Mouse (Mus musculus): ENCODE data around the gene Gm28308. TPM values are rescaled to one million over a fixed set of nuclear protein-coding genes. Genes with fewer than 3 reads are reported as not detected.

Gene Gm28308
- polyA plus RNA-seq, 1 experiment from 2014 or later = not detected

DNA sequence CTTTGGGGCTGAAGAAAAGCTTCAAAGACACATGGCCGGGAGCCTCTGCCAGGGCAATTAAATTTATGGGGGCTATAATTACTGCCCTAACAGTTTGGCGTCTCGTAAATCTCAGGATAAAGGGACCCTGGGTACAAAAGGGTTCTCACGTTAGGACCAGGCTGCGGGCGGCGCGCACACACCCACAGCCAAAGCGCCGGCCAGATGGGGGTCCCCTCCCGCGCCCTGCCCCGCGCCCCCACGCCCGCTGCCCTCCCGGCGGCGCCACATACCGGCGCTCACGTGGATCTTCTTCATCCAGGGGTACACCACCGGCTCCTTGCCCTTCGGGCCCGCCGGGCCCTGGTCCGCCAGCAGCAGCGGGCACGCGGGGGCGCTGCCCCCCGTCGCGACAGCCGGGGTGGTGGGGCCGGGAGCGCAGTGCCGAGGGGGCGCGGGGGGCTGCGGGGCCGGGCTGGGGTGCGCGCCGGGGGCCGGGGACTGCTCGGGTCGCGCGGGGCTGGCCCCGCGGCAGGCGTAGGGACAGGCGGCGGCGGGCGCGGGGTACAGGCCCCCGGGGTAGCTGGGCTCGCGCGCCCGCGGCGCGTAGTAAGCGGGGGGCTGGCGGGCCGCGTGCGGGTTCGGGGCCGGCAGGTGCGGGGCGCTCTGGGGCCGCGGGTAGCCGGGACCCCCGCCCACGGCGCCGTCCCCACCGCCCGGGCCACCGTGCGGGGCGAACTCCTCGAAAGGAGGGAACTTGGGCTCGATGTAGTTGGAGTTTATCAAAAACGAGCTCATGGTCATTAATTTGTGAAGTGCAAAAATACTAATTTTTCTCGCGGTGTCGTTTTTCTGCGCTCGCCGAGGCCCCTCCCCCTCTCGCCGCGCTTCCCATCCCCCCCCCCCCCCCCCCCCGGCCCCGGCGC lies 22.0 kb downstream of the Gm28308 start, which contains the start of gene Hoxa4:
Gene Hoxa4, minus strand, starts transcription at position 848 of the 905 bp plus-strand sequence.
- Histone ChIP-seq H3K9me3 (ENCODE audit: low read length) (no peaks in the 10 kb centered on the region), H3K9ac (replicated peaks) (peak within 1 kb of the TSS; percentile 58), H3K27ac (ENCODE audit: low read depth) (peak within 1 kb of the TSS; percentile 31), H3K4me2 (ENCODE audit: low read depth, low read length) (peak within 1 kb of the TSS; percentile 73), H3K27me3 (ENCODE audit: insufficient read depth, low read length) (peaks cover 74% of the 10 kb centered on the region), H3K4me3 (ENCODE audit: low read depth, low read length) (peak within 1 kb of the TSS; percentile 55), H3K36me3 (replicated peaks; ENCODE audit: insufficient read depth, low read length) (no peaks in the 10 kb centered on the region), H3K4me1 (ENCODE audit: insufficient read depth) (peaks cover 9% of the 10 kb centered on the region)
- no peak for TF ChIP-seq EP300 (IDR thresholded peaks at IDR 0.05; ENCODE audit: low read depth)
- TF ChIP-seq CTCF (IDR thresholded peaks at IDR 0.05; ENCODE audit: low read depth) = no peak
- WGBS (ENCODE audit: insufficient replicate concordance) = 4% methylated on average over 60 of the region's 102 CpGs
- no peak for DNase-seq
- ATAC-seq = peak; percentile 21; the same call in 1 of the 2 replicates

DNA sequence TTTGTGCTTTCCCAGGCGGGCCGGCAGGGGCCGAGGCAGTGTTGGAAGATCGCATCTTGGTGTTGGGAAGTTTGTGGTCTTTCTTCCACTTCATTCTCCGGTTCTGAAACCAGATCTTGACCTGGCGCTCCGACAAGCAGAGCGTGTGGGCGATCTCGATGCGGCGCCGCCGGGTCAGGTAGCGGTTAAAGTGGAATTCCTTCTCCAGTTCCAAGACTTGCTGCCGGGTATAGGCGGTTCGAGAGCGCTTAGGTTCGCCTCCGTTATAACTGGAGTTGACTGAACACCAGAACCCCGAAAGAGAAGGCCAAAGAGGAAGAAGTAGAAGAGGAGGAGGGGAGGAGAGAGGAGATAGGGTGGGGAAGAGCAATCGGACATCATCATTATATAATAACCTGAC lies 22.7 kb downstream of the Gm28308 start:
- peaks cover 76% of the 10 kb centered on the region for H3K27me3 ChIP-seq (ENCODE audit: insufficient read depth, low read length)

DNA sequence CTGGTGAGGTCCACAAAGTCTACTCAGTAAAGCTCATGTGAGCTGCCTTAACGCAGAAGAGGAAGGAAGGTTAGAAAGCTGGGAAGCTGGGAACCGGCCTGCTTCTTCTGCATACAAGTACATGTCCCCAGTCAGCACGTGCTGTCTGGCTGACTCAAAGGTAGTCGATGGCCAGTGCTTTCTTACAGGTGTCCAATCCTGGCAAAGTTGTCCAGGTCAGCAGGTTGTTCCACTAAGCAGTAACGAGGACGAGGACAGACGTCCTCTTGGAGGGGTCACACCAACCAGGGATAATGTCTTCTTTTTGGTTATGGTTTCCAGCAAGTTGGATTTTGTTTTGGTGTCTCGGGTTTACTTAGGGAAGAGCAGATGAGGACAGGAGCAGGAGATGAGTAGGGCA lies 23.2 kb downstream of the Gm28308 start:
- Histone ChIP-seq H3K4me2 (ENCODE audit: low read depth, low read length) (peak overlapping the region; percentile 73; the same call in 1 of the 2 replicates), H3K27ac (ENCODE audit: low read depth) (no peak overlapping the region), H3K9ac (replicated peaks) (no peak overlapping the region), H3K27me3 (ENCODE audit: insufficient read depth, low read length) (peaks cover 77% of the 10 kb centered on the region), H3K36me3 (replicated peaks; ENCODE audit: insufficient read depth, low read length) (no peaks in the 10 kb centered on the region), H3K4me3 (ENCODE audit: low read depth, low read length) (no peak overlapping the region), H3K4me1 (ENCODE audit: insufficient read depth) (peaks cover 9% of the 10 kb centered on the region), H3K9me3 (ENCODE audit: low read length) (no peaks in the 10 kb centered on the region)
- TF ChIP-seq EP300 (IDR thresholded peaks at IDR 0.05; ENCODE audit: low read depth) (no peak), CTCF (IDR thresholded peaks at IDR 0.05; ENCODE audit: low read depth) (no peak)
- ATAC-seq (no peak), DNase-seq (no peak)
- WGBS (ENCODE audit: insufficient replicate concordance) = 46% methylated on average over 8 of the region's 8 CpGs

More for the DNA sequence above, 22.7 kb downstream of the Gm28308 start:
- H3K9ac ChIP-seq (replicated peaks) = no peak overlapping the region
- peak overlapping the region; percentile 55; the same call in 1 of the 2 replicates for H3K4me3 ChIP-seq (ENCODE audit: low read depth, low read length)
- H3K4me1 ChIP-seq (ENCODE audit: insufficient read depth) = peaks cover 9% of the 10 kb centered on the region
- no peaks in the 10 kb centered on the region for H3K36me3 ChIP-seq (replicated peaks; ENCODE audit: insufficient read depth, low read length)
- TF ChIP-seq EP300 (IDR thresholded peaks at IDR 0.05; ENCODE audit: low read depth) (no peak), CTCF (IDR thresholded peaks at IDR 0.05; ENCODE audit: low read depth) (no peak)
- DNase-seq (no peak), ATAC-seq (no peak)
- peak overlapping the region; percentile 73 for H3K4me2 ChIP-seq (ENCODE audit: low read depth, low read length)
- WGBS (ENCODE audit: insufficient replicate concordance) = 38% methylated on average over 23 of the region's 23 CpGs
- H3K9me3 ChIP-seq (ENCODE audit: low read length) = no peaks in the 10 kb centered on the region
- no peak overlapping the region for H3K27ac ChIP-seq (ENCODE audit: low read depth)

DNA sequence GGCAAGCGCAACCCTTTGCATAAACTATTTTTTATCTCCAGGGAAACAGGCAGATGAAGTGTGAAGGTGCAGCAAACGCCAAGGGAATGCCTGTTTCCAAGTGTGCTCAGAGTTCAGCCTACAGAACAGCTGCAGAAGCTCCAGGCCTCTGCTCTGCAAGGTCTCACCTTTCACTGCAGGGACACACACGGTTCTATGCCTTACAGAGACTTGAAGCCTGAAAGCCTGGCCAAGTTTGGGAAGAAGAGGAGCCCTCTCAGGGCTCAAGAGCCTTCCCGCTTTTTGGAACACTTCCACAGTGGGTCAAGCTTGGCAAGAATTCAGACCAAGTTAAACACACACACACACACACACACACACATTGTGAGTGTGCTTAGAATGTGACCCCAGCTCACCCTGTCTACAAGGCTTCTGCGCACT lies 24.0 kb downstream of the Gm28308 start:
- ATAC-seq = no peak
- Histone ChIP-seq H3K9ac (replicated peaks) (no peak overlapping the region), H3K4me2 (ENCODE audit: low read depth, low read length) (no peak overlapping the region), H3K27ac (ENCODE audit: low read depth) (no peak overlapping the region), H3K36me3 (replicated peaks; ENCODE audit: insufficient read depth, low read length) (no peaks in the 10 kb centered on the region), H3K27me3 (ENCODE audit: insufficient read depth, low read length) (peaks cover 80% of the 10 kb centered on the region), H3K4me3 (ENCODE audit: low read depth, low read length) (no peak overlapping the region), H3K4me1 (ENCODE audit: insufficient read depth) (peaks cover 9% of the 10 kb centered on the region), H3K9me3 (ENCODE audit: low read length) (no peaks in the 10 kb centered on the region)
- WGBS (ENCODE audit: insufficient replicate concordance) = 45% methylated on average over 5 of the region's 5 CpGs
- TF ChIP-seq CTCF (IDR thresholded peaks at IDR 0.05; ENCODE audit: low read depth) (no peak), EP300 (IDR thresholded peaks at IDR 0.05; ENCODE audit: low read depth) (no peak)
- no peak for DNase-seq

DNA sequence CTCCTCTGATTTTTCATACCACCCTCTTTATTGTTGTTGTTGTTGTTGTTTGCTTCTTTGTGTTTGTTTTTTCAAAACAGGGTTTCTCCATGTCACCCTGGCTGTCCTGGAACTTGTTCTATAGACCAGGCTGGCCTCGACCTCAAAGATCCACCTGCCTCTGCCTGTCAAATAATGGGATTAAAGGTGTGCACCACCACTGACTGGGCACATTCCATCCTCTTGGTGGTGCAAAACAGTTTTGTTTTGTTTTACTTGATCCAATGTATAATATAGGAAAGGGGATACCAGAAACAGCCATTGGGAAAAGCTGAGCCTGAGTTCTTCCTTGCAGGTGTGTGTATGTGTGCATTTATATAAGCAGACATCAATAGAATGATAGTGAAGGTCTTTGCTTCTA lies 26.6 kb downstream of the Gm28308 start:
- DNase-seq (no peak), ATAC-seq (no peak)
- TF ChIP-seq CTCF (IDR thresholded peaks at IDR 0.05; ENCODE audit: low read depth) (no peak), EP300 (IDR thresholded peaks at IDR 0.05; ENCODE audit: low read depth) (no peak)
- Histone ChIP-seq H3K4me2 (ENCODE audit: low read depth, low read length) (no peak overlapping the region), H3K9me3 (ENCODE audit: low read length) (no peaks in the 10 kb centered on the region), H3K27ac (ENCODE audit: low read depth) (no peak overlapping the region), H3K36me3 (replicated peaks; ENCODE audit: insufficient read depth, low read length) (no peaks in the 10 kb centered on the region), H3K27me3 (ENCODE audit: insufficient read depth, low read length) (peaks cover 66% of the 10 kb centered on the region), H3K9ac (replicated peaks) (no peak overlapping the region), H3K4me3 (ENCODE audit: low read depth, low read length) (no peak overlapping the region), H3K4me1 (ENCODE audit: insufficient read depth) (peaks cover 8% of the 10 kb centered on the region; the same call in 1 of the 2 replicates)
- WGBS (ENCODE audit: insufficient replicate concordance) = 46% methylated on average over 1 of the region's 1 CpGs

DNA sequence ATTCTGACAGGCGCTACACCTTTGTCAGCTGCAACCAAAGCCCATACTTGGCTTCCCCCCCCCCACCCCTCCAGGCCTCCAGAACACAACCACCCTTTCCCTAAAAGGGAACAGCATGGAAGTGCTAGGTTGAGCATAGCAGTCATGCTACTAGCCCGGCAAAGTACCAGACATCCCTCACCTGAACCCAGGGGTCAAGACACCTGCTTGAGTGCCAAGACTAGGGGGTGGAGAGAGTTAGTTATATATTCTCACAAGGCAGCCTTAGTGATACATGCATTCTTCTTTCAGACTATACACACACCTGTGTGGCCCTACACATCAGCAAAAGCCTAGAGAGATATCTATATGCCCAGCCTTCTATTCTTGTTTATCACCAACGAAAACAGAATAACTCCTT lies 27.3 kb downstream of the Gm28308 start:
- H3K27me3 ChIP-seq (ENCODE audit: insufficient read depth, low read length) = peaks cover 63% of the 10 kb centered on the region
- ATAC-seq (no peak), DNase-seq (no peak)
- peaks cover 8% of the 10 kb centered on the region; the same call in 1 of the 2 replicates for H3K4me1 ChIP-seq (ENCODE audit: insufficient read depth)
- H3K36me3 ChIP-seq (replicated peaks; ENCODE audit: insufficient read depth, low read length) = no peaks in the 10 kb centered on the region
- no peak overlapping the region for H3K9ac ChIP-seq (replicated peaks)
- H3K27ac ChIP-seq (ENCODE audit: low read depth) = no peak overlapping the region
- no peaks in the 10 kb centered on the region for H3K9me3 ChIP-seq (ENCODE audit: low read length)
- 42% methylated on average over 3 of the region's 3 CpGs for WGBS (ENCODE audit: insufficient replicate concordance)
- H3K4me3 ChIP-seq (ENCODE audit: low read depth, low read length) = no peak overlapping the region
- no peak for TF ChIP-seq CTCF (IDR thresholded peaks at IDR 0.05; ENCODE audit: low read depth)
- TF ChIP-seq EP300 (IDR thresholded peaks at IDR 0.05; ENCODE audit: low read depth) = no peak
- no peak overlapping the region for H3K4me2 ChIP-seq (ENCODE audit: low read depth, low read length)
